Comparison of ENCODE assay signal across 18 mouse cellular contexts in genomic region chr2:72313312-72313711, GRCm38 (mm10). TPM values are rescaled to one million over a fixed set of nuclear protein-coding genes. Genes with fewer than 3 reads are reported as not detected.
DNase-seq lines count a peak whose midpoint lies in the region; ATAC-seq and TF ChIP-seq lines count a peak whose summit lies in the region.
"Had no signal": no experiment of that assay in that cellular context is flagged by ENCODE, and none has a peak within 500 bp of the region (broad histone marks: within the 10 kb centered on the region; RNA-seq: fewer than 3 reads in every experiment).

No protein-coding gene starts in this region.

- peak; percentile 10 for DNase-seq in kidney, adult 18-20 months
- no peak for DNase-seq in kidney, postnatal 25 days
- DNase-seq in liver, adult 2 months (ENCODE audit: extremely low read depth, low read depth, low spot score) = peak; percentile 95
- peak; percentile 39 for DNase-seq in lung, postnatal 25 days (ENCODE audit: low spot score)
- DNase-seq in hindbrain, embryonic 10.5 days (ENCODE audit: low spot score) = no peak
- DNase-seq: cerebellum, postnatal 25 days; gastrocnemius, postnatal 10 days; kidney, adult 11 months; right cerebral cortex, postnatal 4 days had no signal

- H3K4me3 ChIP-seq in liver, adult 2 months (ENCODE audit: insufficient read depth, low read depth, low read length) = no peak overlapping the region
- H3K4me3 ChIP-seq in liver, embryonic 16.5 days (ENCODE audit: low read depth, low read length) = peak overlapping the region; percentile 5; the same call in 1 of the 2 replicates
- H3K4me3 ChIP-seq in hindbrain, embryonic 10.5 days = no peak overlapping the region
- H3K4me3 ChIP-seq: embryonic facial prominence, embryonic 12.5 days; forebrain, embryonic 12.5 days; heart, embryonic 13.5 days; hindbrain, embryonic 12.5 days; midbrain, embryonic 10.5 days had no signal

- H3K27me3 ChIP-seq in liver, adult 2 months (ENCODE audit: control insufficient read depth, insufficient read depth, low read length) = no peaks in the 10 kb centered on the region
- no peaks in the 10 kb centered on the region for H3K27me3 ChIP-seq in liver, embryonic 16.5 days (ENCODE audit: control insufficient read depth, insufficient read depth, low read depth, low read length)
- no peaks in the 10 kb centered on the region for H3K27me3 ChIP-seq in hindbrain, embryonic 10.5 days (ENCODE audit: insufficient read depth, poor library complexity, severe bottlenecking)
- H3K27me3 ChIP-seq: CH12.LX; embryonic facial prominence, embryonic 12.5 days; forebrain, embryonic 12.5 days; heart, embryonic 13.5 days; hindbrain, embryonic 12.5 days had no signal

- peaks cover 8% of the 10 kb centered on the region; the same call in 1 of the 2 replicates for H3K79me2 ChIP-seq in liver, adult 2 months (ENCODE audit: control insufficient read depth, insufficient read depth, low read length)

- H3K4me2 ChIP-seq in liver, embryonic 16.5 days (ENCODE audit: low read depth, low read length) = no peak overlapping the region; the same call in 1 of the 2 replicates
- H3K4me2 ChIP-seq: embryonic facial prominence, embryonic 12.5 days; forebrain, embryonic 12.5 days; heart, embryonic 13.5 days; hindbrain, embryonic 12.5 days had no signal

- H3K4me1 ChIP-seq in liver, adult 2 months (ENCODE audit: control insufficient read depth, insufficient read depth, low read length) = peaks cover 6% of the 10 kb centered on the region
- peaks cover 10% of the 10 kb centered on the region for H3K4me1 ChIP-seq in liver, embryonic 16.5 days (ENCODE audit: control insufficient read depth, low read depth, low read length)
- no peaks in the 10 kb centered on the region for H3K4me1 ChIP-seq in hindbrain, embryonic 10.5 days (replicated peaks)
- H3K4me1 ChIP-seq: forebrain, embryonic 12.5 days; hindbrain, embryonic 12.5 days had no signal

- TF ChIP-seq CTCF in liver, adult 2 months (IDR thresholded peaks at IDR 0.05; ENCODE audit: low read depth, low read length) = no peak

- no peak for TF ChIP-seq POLR2A in liver, adult 2 months (IDR thresholded peaks at IDR 0.05; ENCODE audit: extremely low read depth, insufficient read depth, low read length)

- no peaks in the 10 kb centered on the region for H3K36me3 ChIP-seq in liver, adult 2 months (ENCODE audit: control insufficient read depth, insufficient read depth, low read length)
- H3K36me3 ChIP-seq in liver, embryonic 16.5 days (ENCODE audit: control insufficient read depth, insufficient read depth) = no peaks in the 10 kb centered on the region
- H3K36me3 ChIP-seq in hindbrain, embryonic 10.5 days = no peaks in the 10 kb centered on the region
- H3K36me3 ChIP-seq: embryonic facial prominence, embryonic 12.5 days; forebrain, embryonic 12.5 days; hindbrain, embryonic 12.5 days; midbrain, embryonic 10.5 days had no signal

- WGBS in liver, adult 2 months = 22% methylated on average over 11 of the region's 11 CpGs
- WGBS in liver, embryonic 16.5 days (ENCODE audit: insufficient replicate concordance) = 68% methylated on average over 11 of the region's 11 CpGs
- WGBS in hindbrain, embryonic 10.5 days = 79% methylated on average over 11 of the region's 11 CpGs

- peak overlapping the region; percentile 58; the same call in 1 of the 2 replicates for H3K27ac ChIP-seq in liver, adult 2 months (replicated peaks; ENCODE audit: insufficient read depth, low read depth, low read length)
- H3K27ac ChIP-seq in liver, embryonic 16.5 days (ENCODE audit: low read length) = peak overlapping the region; percentile 25; the same call in 1 of the 2 replicates
- no peak overlapping the region for H3K27ac ChIP-seq in hindbrain, embryonic 10.5 days
- H3K27ac ChIP-seq: embryonic facial prominence, embryonic 12.5 days; forebrain, embryonic 12.5 days; heart, embryonic 13.5 days; hindbrain, embryonic 12.5 days; midbrain, embryonic 10.5 days had no signal

- no peak overlapping the region for H3K9ac ChIP-seq in liver, adult 2 months (ENCODE audit: low read depth, low read length)
- H3K9ac ChIP-seq in liver, embryonic 16.5 days (ENCODE audit: low read depth, low read length) = no peak overlapping the region
- H3K9ac ChIP-seq: embryonic facial prominence, embryonic 12.5 days; forebrain, embryonic 12.5 days; heart, embryonic 13.5 days; hindbrain, embryonic 12.5 days had no signal

- peak; percentile 91 for ATAC-seq in liver, embryonic 16.5 days (ENCODE audit: low read depth)
- ATAC-seq in monocyte, adult 5-6 weeks (replicated peaks; ENCODE audit: insufficient number of reproducible peaks, low FRiP score, low TSS enrichment, poor library complexity, severe bottlenecking) = no peak
- ATAC-seq: activated CD4-positive, CD25-positive, alpha-beta regulatory T cell, adult 4 months had no signal

- no peaks in the 10 kb centered on the region for H3K9me3 ChIP-seq in liver, embryonic 16.5 days (replicated peaks; ENCODE audit: control insufficient read depth, low read length)
- H3K9me3 ChIP-seq in hindbrain, embryonic 10.5 days = no peaks in the 10 kb centered on the region
- H3K9me3 ChIP-seq: embryonic facial prominence, embryonic 12.5 days; forebrain, embryonic 12.5 days; heart, embryonic 13.5 days; hindbrain, embryonic 12.5 days; midbrain, embryonic 10.5 days had no signal

RNA-seq across cellular contexts. Expression of gene Map3k20, which starts 27.9 kb away (rescaled TPM):
- total RNA-seq in liver, adult 2 months (2014; rRNA removed) = 11.8 TPM in 2 replicates
- polyA plus RNA-seq in liver, adult 2 months (2012; rRNA removed) = 4.5 and 4.6 TPM in 2 replicates
- polyA plus RNA-seq in liver, embryonic 16.5 days (2015; fragmentation: Nextera tagmentation; extraction: Ambion mirVana) = 7.3 and 7.5 TPM in 2 replicates
- polyA plus RNA-seq in hindbrain, embryonic 10.5 days (2016; fragmentation: Nextera tagmentation; extraction: Ambion mirVana) = 7.4 and 9.4 TPM in 2 replicates
- 10.5 to 11.9 TPM (median 11.2 TPM) in 3 replicates for total RNA-seq in monocyte, adult 5-6 weeks (2017)

Comparison
In these comparisons a context has a peak if more than half of its experiments do, and no peak if none do; other contexts are left out.
1. DNase-seq: peak in kidney, adult 18-20 months (single experiment), liver, adult 2 months (single experiment) and lung, postnatal 25 days (single experiment); none in kidney, postnatal 25 days (0 of 2) and hindbrain, embryonic 10.5 days (single experiment).